Mouse (Mus musculus): ENCODE results near the gene Myo15b.
A peak's percentile ranks its signal among the peaks of the same experiment; 100 is the strongest.

Myo15b gene

GRCm38 (mm10) chr11:115859143-115859945 lies 1.1 kb downstream of the Myo15b start:
- no peak for ATAC-seq (ENCODE audit: insufficient number of reproducible peaks, low FRiP score, low TSS enrichment)

- ATAC-seq (ENCODE audit: insufficient number of reproducible peaks, low FRiP score, low TSS enrichment), result no peak
Observed at GRCm38 (mm10) chr11:115863895-115864294, 5.7 kb downstream of the Myo15b start.

GRCm38 (mm10) chr11:115869393-115869792 lies 11.2 kb downstream of the Myo15b start:
- no peak for ATAC-seq (ENCODE audit: insufficient number of reproducible peaks, low FRiP score, low TSS enrichment)

- no peak for ATAC-seq (ENCODE audit: insufficient number of reproducible peaks, low FRiP score, low TSS enrichment)
Observed at GRCm38 (mm10) chr11:115872437-115872836, 14.2 kb downstream of the Myo15b start.

GRCm38 (mm10) chr11:115875935-115876334 lies 17.7 kb downstream of the Myo15b start:
- ATAC-seq (ENCODE audit: insufficient number of reproducible peaks, low FRiP score, low TSS enrichment), result no peak

- no peak for ATAC-seq (ENCODE audit: insufficient number of reproducible peaks, low FRiP score, low TSS enrichment)
Observed at GRCm38 (mm10) chr11:115876438-115876837, 18.2 kb downstream of the Myo15b start.

- no peak for ATAC-seq (ENCODE audit: insufficient number of reproducible peaks, low FRiP score, low TSS enrichment)
Observed at GRCm38 (mm10) chr11:115877174-115877755, 19.1 kb downstream of the Myo15b start.

GRCm38 (mm10) chr11:115878071-115878470 lies 19.9 kb downstream of the Myo15b start:
- ATAC-seq (ENCODE audit: insufficient number of reproducible peaks, low FRiP score, low TSS enrichment), result no peak

GRCm38 (mm10) chr11:115881002-115881401 lies 22.8 kb downstream of the Myo15b start:
- no peak for ATAC-seq (ENCODE audit: insufficient number of reproducible peaks, low FRiP score, low TSS enrichment)

GRCm38 (mm10) chr11:115883251-115883650 lies 25.0 kb downstream of the Myo15b start:
- no peak for ATAC-seq (ENCODE audit: insufficient number of reproducible peaks, low FRiP score, low TSS enrichment)

GRCm38 (mm10) chr11:115884361-115884760 lies 26.2 kb downstream of the Myo15b start:
- ATAC-seq (ENCODE audit: insufficient number of reproducible peaks, low FRiP score, low TSS enrichment), result no peak

- ATAC-seq (ENCODE audit: insufficient number of reproducible peaks, low FRiP score, low TSS enrichment), result no peak
Observed at GRCm38 (mm10) chr11:115885281-115885680, 27.1 kb downstream of the Myo15b start.

GRCm38 (mm10) chr11:115886446-115886845 lies 28.2 kb downstream of the Myo15b start:
- no peak for ATAC-seq (ENCODE audit: insufficient number of reproducible peaks, low FRiP score, low TSS enrichment)

- no peak for ATAC-seq (ENCODE audit: insufficient number of reproducible peaks, low FRiP score, low TSS enrichment)
Observed at GRCm38 (mm10) chr11:115888020-115888419, 29.8 kb downstream of the Myo15b start.

GRCm38 (mm10) chr11:115889159-115889558 lies 31.0 kb downstream of the Myo15b start:
- no peak for ATAC-seq (ENCODE audit: insufficient number of reproducible peaks, low FRiP score, low TSS enrichment)

- no peak for ATAC-seq (ENCODE audit: insufficient number of reproducible peaks, low FRiP score, low TSS enrichment)
Observed at GRCm38 (mm10) chr11:115892213-115892612, 34.0 kb downstream of the Myo15b start.

- no peak for ATAC-seq (ENCODE audit: insufficient number of reproducible peaks, low FRiP score, low TSS enrichment)
Observed at GRCm38 (mm10) chr11:115893071-115893470, 34.9 kb downstream of the Myo15b start.

GRCm38 (mm10) chr11:115894755-115895520 lies 36.7 kb downstream of the Myo15b start:
- no peak for ATAC-seq (ENCODE audit: insufficient number of reproducible peaks, low FRiP score, low TSS enrichment)

- no peak for ATAC-seq (ENCODE audit: insufficient number of reproducible peaks, low FRiP score, low TSS enrichment)
Observed at GRCm38 (mm10) chr11:115898446-115898845, 40.2 kb downstream of the Myo15b start.

- peak; percentile 90 for ATAC-seq (ENCODE audit: insufficient number of reproducible peaks, low FRiP score, low TSS enrichment)
Observed at GRCm38 (mm10) chr11:115898886-115899285, 40.7 kb downstream of the Myo15b start.
